Mouse (Mus musculus): ENCODE measurements around the gene Klhl26.

DNA sequence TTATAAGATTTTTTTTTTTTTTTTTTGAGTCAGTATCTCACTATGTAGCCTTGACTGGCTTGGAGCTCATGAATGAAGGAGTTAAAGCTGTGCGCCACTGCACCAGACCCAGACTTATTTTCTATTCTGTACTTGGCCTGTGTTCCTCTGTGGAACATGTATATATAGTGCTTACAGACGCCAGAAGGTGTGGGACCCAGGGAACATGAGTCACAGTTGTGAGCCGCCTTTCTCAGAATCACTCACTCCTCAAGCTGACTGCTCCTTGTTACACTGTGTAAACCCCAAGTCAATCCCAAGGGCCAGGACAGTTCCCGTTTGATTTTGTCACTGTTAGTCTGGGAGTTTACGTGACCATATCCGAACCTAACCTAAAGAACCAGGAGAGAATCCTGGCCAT is 42.3 kb upstream of the Klhl26 start:
- TF ChIP-seq CTCF (IDR thresholded peaks at IDR 0.05; ENCODE audit: borderline replicate concordance, insufficient read depth, low read depth, low read length) (no peak), POLR2A (IDR thresholded peaks at IDR 0.05; ENCODE audit: borderline replicate concordance, insufficient read depth, low read length) (no peak)

Measured in cerebellum, adult 2 months (tissue).